Mouse (Mus musculus) CH12.LX (cell line): ENCODE measurements at regions not wholly inside any gene's neighbourhood (a gene's known extent, or its start where the extent isn't known, plus 50 kb on each side); places are given as distances from the start of the nearest gene placed in this dataset.

Source experiments
- DNase-seq: peaks from one replicate; pipeline ENCODE4 v3.0.0-alpha.2; 2013; ENCODE audit errors: extremely low read depth
- H3K27ac ChIP-seq: 2 replicates; pipeline ENCODE4 v1.5.1; 2012; ENCODE audit warnings: low read depth, mild to moderate bottlenecking, control low read depth, moderate library complexity; ENCODE audit not compliant: insufficient read depth
- H3K27me3 ChIP-seq: replicated peaks from 2 replicates; pipeline ENCODE3; 2012; ENCODE audit warnings: inconsistent platforms
- H3K36me3 ChIP-seq, 2 experiments: replicated peaks in 1 of 2; 2 replicates each; pipeline versions ENCODE3 to v1.6.1; 2012; ENCODE audit warnings: inconsistent platforms in 1 of 2, low read length in 1 of 2, mild to moderate bottlenecking in 1 of 2, mixed read lengths in 1 of 2, moderate library complexity in 1 of 2; ENCODE audit not compliant: control insufficient read depth in 1 of 2, insufficient read depth in 1 of 2
- H3K4me1 ChIP-seq, 2 experiments: 2 replicates each; pipeline ENCODE4 v1.6.1; 2012; ENCODE audit warnings: inconsistent platforms in 1 of 2, moderate library complexity in 1 of 2; ENCODE audit not compliant: insufficient read depth in 2 of 2, control insufficient read depth in 1 of 2
- H3K4me2 ChIP-seq: 2 replicates; pipeline ENCODE4 v1.6.1; 2012; ENCODE audit warnings: low read depth, mild to moderate bottlenecking, control low read depth; ENCODE audit not compliant: poor library complexity, insufficient read depth, severe bottlenecking
- H3K4me3 ChIP-seq, 3 experiments: fragments of 150-350 bp in 1 of 3; sonication (generic) in 1 of 3; replicated peaks in 1 of 3; 2 replicates each; pipeline versions ENCODE3 to v1.5.1; 2011 to 2012; ENCODE audit warnings: low read depth in 2 of 3, low read length in 2 of 3, mild to moderate bottlenecking in 2 of 3, moderate library complexity in 2 of 3, control low read depth in 1 of 3, improper control_type of control experiment in 1 of 3, inconsistent platforms in 1 of 3, mixed read lengths in 1 of 3; ENCODE audit not compliant: poor library complexity in 1 of 3
- H3K79me2 ChIP-seq: replicated peaks from 2 replicates; pipeline ENCODE4 v1.6.1; 2012; ENCODE audit warnings: mild to moderate bottlenecking, moderate library complexity; ENCODE audit not compliant: control insufficient read depth, poor library complexity, insufficient read depth, severe bottlenecking; ENCODE audit errors: extremely low read depth
- H3K9ac ChIP-seq: 2 replicates; pipeline ENCODE4 v1.6.1; 2012; ENCODE audit warnings: low read depth, mild to moderate bottlenecking, control low read depth, moderate library complexity; ENCODE audit not compliant: insufficient read depth
- H3K9me3 ChIP-seq: replicated peaks from 2 replicates; pipeline ENCODE3; 2012; ENCODE audit warnings: low read length, inconsistent platforms, mixed read lengths
- BHLHE40 ChIP-seq: IDR thresholded peaks from 2 replicates; pipeline ENCODE4 v1.6.1; 2011; ENCODE audit warnings: mild to moderate bottlenecking, low read depth, low read length, improper control_type of control experiment
- CHD1 ChIP-seq: IDR thresholded peaks from 2 replicates; pipeline ENCODE4 v1.6.1; 2012; ENCODE audit warnings: low read depth, low read length, improper control_type of control experiment, inconsistent platforms
- CHD2 ChIP-seq: IDR thresholded peaks from 2 replicates; pipeline ENCODE4 v1.6.1; 2011; ENCODE audit warnings: low read length, improper control_type of control experiment
- CTCF ChIP-seq, 2 experiments: IDR thresholded peaks in 1 of 2; conservative IDR thresholded peaks in 1 of 2; 2 replicates each; pipeline ENCODE4 v1.5.1; 2011 to 2012; ENCODE audit warnings: low read depth in 2 of 2, low read length in 2 of 2, improper control_type of control experiment in 1 of 2, inconsistent platforms in 1 of 2, mild to moderate bottlenecking in 1 of 2, moderate library complexity in 1 of 2
- E2F4 ChIP-seq: IDR thresholded peaks from 2 replicates; pipeline ENCODE4 v1.6.1; 2011; ENCODE audit warnings: low read depth, low read length, improper control_type of control experiment; ENCODE audit not compliant: insufficient replicate concordance
- ELF1 ChIP-seq: IDR thresholded peaks from 2 replicates; pipeline ENCODE4 v1.6.1; 2014; ENCODE audit warnings: low read depth, mild to moderate bottlenecking, inconsistent platforms, low read length, improper control_type of control experiment
- ETS1 ChIP-seq: conservative IDR thresholded peaks from 2 replicates; pipeline ENCODE4 v1.6.1; 2012; ENCODE audit warnings: low read depth, mild to moderate bottlenecking, inconsistent platforms, low read length, improper control_type of control experiment, moderate library complexity
- HCFC1 ChIP-seq: IDR thresholded peaks from 2 replicates; pipeline ENCODE4 v1.6.1; 2012; ENCODE audit warnings: low read depth, mild to moderate bottlenecking, inconsistent platforms, low read length, improper control_type of control experiment
- JUN ChIP-seq: IDR thresholded peaks from 2 replicates; pipeline ENCODE4 v1.6.1; 2011; ENCODE audit warnings: low read depth, mild to moderate bottlenecking, low read length, improper control_type of control experiment, moderate library complexity; ENCODE audit not compliant: insufficient read depth
- MAX ChIP-seq: IDR thresholded peaks from 2 replicates; pipeline ENCODE4 v1.6.1; 2011; ENCODE audit warnings: low read length, improper control_type of control experiment
- MEF2A ChIP-seq: IDR thresholded peaks from 2 replicates; pipeline ENCODE4 v1.6.1; 2014; ENCODE audit warnings: low read depth, mild to moderate bottlenecking, inconsistent platforms, low read length, improper control_type of control experiment, borderline replicate concordance
- MXI1 ChIP-seq: IDR thresholded peaks from 2 replicates; pipeline ENCODE4 v1.6.1; 2011; ENCODE audit warnings: mild to moderate bottlenecking, low read depth, low read length, improper control_type of control experiment
- NRF1 ChIP-seq: IDR thresholded peaks from 2 replicates; pipeline ENCODE4 v1.6.1; 2014; ENCODE audit warnings: low read depth, mild to moderate bottlenecking, inconsistent platforms, low read length, improper control_type of control experiment, moderate library complexity
- SIN3A ChIP-seq: IDR thresholded peaks from 2 replicates; pipeline ENCODE4 v1.6.1; 2012; ENCODE audit warnings: low read length, improper control_type of control experiment, inconsistent platforms
- SMC3 ChIP-seq: IDR thresholded peaks from 2 replicates; pipeline ENCODE4 v1.6.1; 2011; ENCODE audit warnings: low read depth, low read length, improper control_type of control experiment
- TCF12 ChIP-seq: IDR thresholded peaks from 2 replicates; pipeline ENCODE4 v1.6.1; 2014; ENCODE audit warnings: low read depth, mild to moderate bottlenecking, inconsistent platforms, low read length, improper control_type of control experiment
- USF1 ChIP-seq: IDR thresholded peaks from 2 replicates; pipeline ENCODE4 v1.6.1; 2014; ENCODE audit warnings: low read depth, mild to moderate bottlenecking, inconsistent platforms, low read length, improper control_type of control experiment
- ZC3H11A ChIP-seq: IDR thresholded peaks from 2 replicates; pipeline ENCODE4 v1.6.1; 2012; ENCODE audit warnings: low read depth, mild to moderate bottlenecking, inconsistent platforms, low read length, improper control_type of control experiment
- ZMIZ1 ChIP-seq: IDR thresholded peaks from 2 replicates; pipeline ENCODE4 v1.6.1; 2012; ENCODE audit warnings: low read depth, mild to moderate bottlenecking, inconsistent platforms, low read length, improper control_type of control experiment
- dilution Hi-C: fragments of 300-500 bp; cut with MboI; formaldehyde crosslinking; loops from 2 replicates; pipeline ENCODE4 v1.14.3; 2020; ENCODE audit warnings: low sequenced_read_pairs; ENCODE audit not compliant: extremely low pct_unique_long_range_greater_than_20kb, extremely low pct_ligation_motif_present
- in situ Hi-C: fragments of 300-500 bp; cut with MboI; formaldehyde crosslinking; loops from 3 replicates; pipeline ENCODE4 v1.14.3; 2019; ENCODE audit warnings: low sequenced_read_pairs, low pct_ligation_motif_present, low pct_unique_long_range_greater_than_20kb, mixed read lengths

- dilution Hi-C loops, result no loop called here
- TF ChIP-seq MAX, result no peak
- no peak for TF ChIP-seq HCFC1
- no peak for TF ChIP-seq E2F4
- no peak for TF ChIP-seq MEF2A
- no peak for TF ChIP-seq JUN
- no peak for TF ChIP-seq SIN3A
- no peak for TF ChIP-seq TCF12
- no peak for TF ChIP-seq CHD1
- TF ChIP-seq USF1, result no peak
- TF ChIP-seq ZMIZ1, result no peak
- no peak for TF ChIP-seq CHD2
- TF ChIP-seq, all 38 proteins: peak for 0
- in situ Hi-C loops, result no loop called here
Observed at GRCm38 (mm10) chr13:51018366-51018765, 82.3 kb upstream of the Spin1 start.

DNA sequence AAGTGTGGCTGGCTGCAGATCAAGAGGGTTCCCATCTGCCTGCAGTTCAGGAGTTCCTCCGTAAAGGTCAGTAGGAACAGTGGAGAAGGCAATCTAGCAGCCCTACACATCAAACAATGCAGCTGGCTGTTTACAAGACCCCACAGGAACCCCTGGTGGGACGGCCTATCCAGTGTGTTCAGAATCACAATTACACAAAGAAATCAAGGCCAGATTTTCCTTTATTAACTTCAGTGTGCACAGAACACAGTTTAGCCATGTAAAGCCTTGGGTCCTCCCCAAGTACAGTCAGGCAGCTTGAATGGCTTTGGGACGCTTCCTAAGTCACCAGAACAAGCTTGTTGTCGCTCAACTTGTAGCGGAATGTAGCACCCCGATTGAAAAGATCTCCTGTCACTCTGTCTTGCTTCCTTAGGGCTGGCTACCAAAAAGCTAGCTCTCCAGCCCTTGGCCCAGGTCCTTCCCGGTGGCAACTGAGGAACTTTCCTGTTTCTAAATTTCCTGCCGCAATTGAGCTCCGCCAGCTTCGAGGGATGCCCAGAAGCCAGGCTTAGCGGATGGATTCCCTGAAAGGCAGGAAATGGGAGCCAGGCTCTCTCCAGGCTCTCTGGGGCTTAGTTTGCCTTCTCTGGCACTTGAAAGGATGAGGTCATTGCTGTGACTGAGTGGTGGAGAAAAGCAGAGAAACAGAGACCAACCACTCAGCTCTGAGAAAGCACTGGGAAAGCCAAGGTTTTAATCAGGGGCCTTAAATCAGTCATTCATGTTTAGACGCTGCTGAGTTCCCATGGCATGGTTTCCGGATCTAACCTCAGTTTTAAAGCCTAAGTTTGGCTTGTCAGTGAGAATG lies 78.1 kb upstream of the Spin1 start:
- Histone ChIP-seq H3K4me3 (no peak overlapping the region), H3K79me2 (no peaks in the 10 kb centered on the region), H3K9me3 (no peaks in the 10 kb centered on the region), H3K4me2 (no peak overlapping the region), H3K4me1 (peaks cover 0 to 14% of the 10 kb centered on the region in 2 experiments; a peak in 2 of 4 replicates), H3K27ac (no peak overlapping the region), H3K9ac (no peak overlapping the region), H3K27me3 (no peaks in the 10 kb centered on the region), H3K36me3 (no peaks in the 10 kb centered on the region)
- no peak for TF ChIP-seq SMC3
- in situ Hi-C loops, result loop anchor here (10.0 kb wide), 1 partner anchor 152 kb away; the partner anchor contains the start of gene Nxnl2
- dilution Hi-C loops, result no loop called here
- DNase-seq, result no peak

More at GRCm38 (mm10) chr13:51018366-51018765, 82.3 kb upstream of the Spin1 start:
- no peak overlapping the region for H3K27ac ChIP-seq
- H3K27me3 ChIP-seq, result no peaks in the 10 kb centered on the region
- H3K9ac ChIP-seq, result no peak overlapping the region
- H3K9me3 ChIP-seq, result no peaks in the 10 kb centered on the region
- no peak for DNase-seq
- H3K4me3 ChIP-seq, result no peak overlapping the region
- H3K79me2 ChIP-seq, result no peaks in the 10 kb centered on the region
- peaks cover 0 to 12% of the 10 kb centered on the region in 2 experiments; a peak in 3 of 4 replicates for H3K4me1 ChIP-seq
- H3K36me3 ChIP-seq, result no peaks in the 10 kb centered on the region
- no peak overlapping the region for H3K4me2 ChIP-seq

DNA sequence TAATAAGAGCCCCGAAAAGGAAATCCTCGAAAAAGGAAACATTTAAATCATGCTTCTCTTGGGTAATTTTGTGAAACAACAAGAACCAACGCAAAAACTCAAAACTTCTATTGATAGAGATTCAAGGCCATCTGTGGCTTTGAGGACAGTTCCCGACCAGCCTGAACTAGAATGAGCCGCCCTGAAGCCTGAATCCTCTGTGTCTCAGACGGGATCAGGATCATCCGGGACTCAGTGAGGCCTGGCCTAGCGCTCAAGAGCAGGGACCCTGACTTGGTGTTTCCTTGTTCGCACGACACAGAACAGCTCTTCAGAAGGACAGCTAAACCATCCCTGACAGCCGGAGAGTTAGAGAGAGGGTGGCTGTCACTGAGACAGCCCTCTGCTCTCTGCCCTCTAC lies 77.4 kb upstream of the Spin1 start:
- Histone ChIP-seq H3K4me3 (no peak overlapping the region), H3K4me1 (peaks cover 0 to 14% of the 10 kb centered on the region in 2 experiments; a peak in 2 of 4 replicates), H3K27ac (no peak overlapping the region), H3K4me2 (no peak overlapping the region), H3K27me3 (no peaks in the 10 kb centered on the region), H3K79me2 (no peaks in the 10 kb centered on the region), H3K9ac (no peak overlapping the region), H3K36me3 (no peaks in the 10 kb centered on the region), H3K9me3 (peaks cover 3% of the 10 kb centered on the region)
- TF ChIP-seq ELF1 (no peak), NRF1 (no peak), CHD1 (no peak), ZC3H11A (no peak), CTCF (conservative IDR thresholded peaks at IDR 0.05 in 1 of 2, IDR thresholded peaks at IDR 0.05 in 1 of 2; ENCODE audit: low read depth in 2 of 2, low read length in 2 of 2) (no peak), HCFC1 (no peak), ETS1 (no peak), MXI1 (no peak), BHLHE40 (no peak)
- no peak for DNase-seq
- dilution Hi-C loops (no loop called here), in situ Hi-C loops (loop anchor here (10.0 kb wide), 1 partner anchor 152 kb away; the partner anchor contains the start of gene Nxnl2)
